Mouse (Mus musculus) midbrain, embryonic 14.5 days (tissue): ENCODE measurements around the gene Lce1j. TPM values are rescaled to one million over a fixed set of nuclear protein-coding genes. Genes with fewer than 3 reads are reported as not detected.
A peak's percentile ranks its signal among the peaks of the same experiment; 100 is the strongest.
"Not testable (repeated sequence)": the region's sequence is repeated elsewhere in the genome, so short reads cannot be mapped to it uniquely, and the experiment has no call there.

Source experiments
- ATAC-seq: fragments of 200-750 bp; cut with Nextera tagmentation; 2 replicates; pipeline ENCODE4 v1.8.0; 2017; ENCODE audit warnings: moderate number of reproducible peaks, moderate library complexity; ENCODE audit not compliant: low FRiP score, low TSS enrichment
- DNase-seq: peaks from one replicate; pipeline ENCODE4 v3.0.0-alpha.2; 2015
- H3K27ac ChIP-seq: fragments of 300-500 bp; sonication (generic); replicated peaks from 2 replicates; pipeline ENCODE4 v1.5.1; 2014; ENCODE audit warnings: mild to moderate bottlenecking, low read depth, low read length, moderate library complexity
- H3K27me3 ChIP-seq: fragments of 300-500 bp; sonication (generic); 2 replicates; pipeline ENCODE4 v1.6.1; 2014; ENCODE audit warnings: low read length, control low read depth, mixed read lengths; ENCODE audit not compliant: control insufficient read depth, insufficient read depth
- H3K36me3 ChIP-seq: fragments of 300-500 bp; sonication (generic); 2 replicates; pipeline ENCODE4 v1.6.1; 2014; ENCODE audit warnings: low read length, control low read depth; ENCODE audit not compliant: control insufficient read depth, insufficient read depth
- H3K4me1 ChIP-seq: fragments of 300-500 bp; sonication (generic); 2 replicates; pipeline ENCODE4 v1.6.1; 2014; ENCODE audit warnings: mild to moderate bottlenecking, antibody characterized with exemption, low read length, control low read depth; ENCODE audit not compliant: control insufficient read depth, insufficient read depth
- H3K4me2 ChIP-seq: fragments of 300-500 bp; sonication (generic); 2 replicates; pipeline ENCODE4 v1.6.1; 2014; ENCODE audit warnings: mild to moderate bottlenecking, low read length, moderate library complexity
- H3K4me3 ChIP-seq: fragments of 300-500 bp; sonication (generic); replicated peaks from 2 replicates; pipeline ENCODE4 v1.5.1; 2014; ENCODE audit warnings: low read depth, low read length
- H3K9ac ChIP-seq: fragments of 300-500 bp; sonication (generic); replicated peaks from 2 replicates; pipeline ENCODE4 v1.6.1; 2014; ENCODE audit warnings: mild to moderate bottlenecking, low read length, moderate library complexity
- H3K9me3 ChIP-seq: fragments of 300-500 bp; sonication (generic); 2 replicates; pipeline ENCODE4 v1.6.1; 2016; ENCODE audit warnings: low read length, control low read depth, mixed read lengths; ENCODE audit not compliant: control insufficient read depth
- WGBS: fragments of 180-500 bp; shearing (Covaris S2); extraction: QIAGEN DNeasy Blood & Tissue Kit; methylation state at CpG from one replicate; pipeline ENCODE4 v1.1.7; 2014; 5-methylcytosine and 5-hydroxymethylcytosine counted together
- polyA plus RNA-seq: library from polyadenylated mRNA; unstranded; fragments of >200 nt; fragmentation: Nextera tagmentation; extraction: Ambion mirVana; gene quantifications from 2 replicates; pipeline ENCODE4 v1.2.1, GENCODE M21; 2014

Lce1j gene
- polyA plus RNA-seq: not detected in 2 replicates

GRCm38 (mm10) chr3:92790414-92790813, at the start of gene Lce1j:
Lce1j (minus strand) TSS chr3:92790514.
- ATAC-seq (no peak), DNase-seq (no peak)
- Histone ChIP-seq H3K9ac (no peak within 1 kb of the TSS), H3K27ac (no peak within 1 kb of the TSS), H3K27me3 (no peaks in the 10 kb centered on the region), H3K4me2 (no peak within 1 kb of the TSS), H3K4me1 (no peaks in the 10 kb centered on the region), H3K36me3 (no peaks in the 10 kb centered on the region), H3K9me3 (no peaks in the 10 kb centered on the region), H3K4me3 (no peak within 1 kb of the TSS)
- WGBS: 94% methylated on average over 1 of the region's 1 CpGs

- Histone ChIP-seq H3K4me3 (no peak within 1 kb of the TSS), H3K27me3 (no peaks in the 10 kb centered on the region), H3K36me3 (no peaks in the 10 kb centered on the region), H3K4me2 (no peak within 1 kb of the TSS), H3K4me1 (no peaks in the 10 kb centered on the region), H3K27ac (no peak within 1 kb of the TSS), H3K9ac (no peak within 1 kb of the TSS), H3K9me3 (no peaks in the 10 kb centered on the region)
- WGBS: 60% methylated on average over 1 of the region's 1 CpGs
- no peak for ATAC-seq
- DNase-seq: no peak
Observed at GRCm38 (mm10) chr3:92827108-92827507, 36.8 kb upstream of the Lce1j start, which contains the start of gene Kprp. Kprp (minus strand) TSS chr3:92827247.

GRCm38 (mm10) chr3:92825808-92826207, 35.5 kb upstream of the Lce1j start:
- DNase-seq: no peak
- no peak for ATAC-seq

DNA sequence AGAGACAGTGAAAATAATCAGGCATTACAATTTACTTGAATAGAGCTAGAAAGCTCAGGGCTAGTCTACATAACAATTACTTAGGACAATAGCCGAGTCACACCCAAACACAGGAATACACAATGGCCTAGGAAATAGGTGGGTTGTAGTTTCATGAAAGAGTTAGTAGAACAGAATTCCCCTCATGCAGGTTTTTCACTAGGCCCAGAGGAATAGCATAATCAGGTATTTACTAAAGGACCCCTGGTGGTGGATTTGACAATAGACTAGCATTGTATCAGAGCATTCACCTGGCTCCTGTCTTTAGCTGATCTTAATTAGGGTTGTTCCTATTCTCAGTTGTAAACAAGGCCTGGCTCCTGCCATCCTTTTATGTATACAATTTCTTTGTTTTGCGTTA, 25.7 kb upstream of the Lce1j start:
- H3K27ac ChIP-seq, H3K4me3 ChIP-seq, H3K9ac ChIP-seq, H3K4me2 ChIP-seq, H3K36me3 ChIP-seq, H3K4me1 ChIP-seq, DNase-seq, H3K27me3 ChIP-seq, ATAC-seq, H3K9me3 ChIP-seq: not testable (repeated sequence)
- WGBS: 94% methylated on average over 2 of the region's 2 CpGs

More at GRCm38 (mm10) chr3:92825808-92826207, 35.5 kb upstream of the Lce1j start:
- Histone ChIP-seq H3K4me3 (no peak overlapping the region), H3K9ac (no peak overlapping the region), H3K9me3 (no peaks in the 10 kb centered on the region), H3K36me3 (no peaks in the 10 kb centered on the region), H3K27me3 (no peaks in the 10 kb centered on the region), H3K4me2 (no peak overlapping the region), H3K27ac (no peak overlapping the region), H3K4me1 (no peaks in the 10 kb centered on the region)
- 34% methylated on average over 1 of the region's 1 CpGs for WGBS

DNA sequence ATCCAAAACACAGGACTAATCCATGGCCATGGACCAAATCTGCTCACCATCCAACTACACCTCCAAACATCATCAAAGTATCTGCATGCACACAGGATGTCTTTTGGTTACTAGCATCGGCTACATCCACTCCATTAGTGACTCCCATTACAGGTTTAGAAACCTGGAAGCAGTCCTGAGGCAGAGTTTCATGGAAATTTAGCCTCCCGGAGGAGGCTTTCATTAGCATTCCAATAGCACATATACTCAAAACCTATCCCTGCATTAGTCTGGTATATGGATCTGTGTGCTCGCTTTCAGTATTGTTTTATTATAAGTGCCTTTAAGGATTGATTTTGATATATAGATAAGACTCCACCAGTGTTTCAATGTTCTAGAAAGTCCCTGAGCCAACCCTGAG, 25.3 kb upstream of the Lce1j start:
- Histone ChIP-seq H3K4me1 (no peaks in the 10 kb centered on the region), H3K9ac (no peak overlapping the region), H3K27me3 (no peaks in the 10 kb centered on the region), H3K27ac (no peak overlapping the region), H3K9me3 (no peaks in the 10 kb centered on the region), H3K4me2 (no peak overlapping the region), H3K36me3 (no peaks in the 10 kb centered on the region), H3K4me3 (no peak overlapping the region)
- WGBS: 90% methylated on average over 3 of the region's 3 CpGs
- no peak for ATAC-seq
- DNase-seq: no peak

- Histone ChIP-seq H3K4me1 (no peaks in the 10 kb centered on the region), H3K27ac (no peak within 1 kb of the TSS), H3K36me3 (no peaks in the 10 kb centered on the region), H3K9me3 (no peaks in the 10 kb centered on the region), H3K4me3 (no peak within 1 kb of the TSS), H3K4me2 (no peak within 1 kb of the TSS), H3K27me3 (no peaks in the 10 kb centered on the region), H3K9ac (no peak within 1 kb of the TSS)
- no peak for DNase-seq
- ATAC-seq: no peak
Observed at GRCm38 (mm10) chr3:92807791-92808190, 17.5 kb upstream of the Lce1j start, which contains the start of gene Lce1k. Lce1k (minus strand) TSS chr3:92807891.

DNA sequence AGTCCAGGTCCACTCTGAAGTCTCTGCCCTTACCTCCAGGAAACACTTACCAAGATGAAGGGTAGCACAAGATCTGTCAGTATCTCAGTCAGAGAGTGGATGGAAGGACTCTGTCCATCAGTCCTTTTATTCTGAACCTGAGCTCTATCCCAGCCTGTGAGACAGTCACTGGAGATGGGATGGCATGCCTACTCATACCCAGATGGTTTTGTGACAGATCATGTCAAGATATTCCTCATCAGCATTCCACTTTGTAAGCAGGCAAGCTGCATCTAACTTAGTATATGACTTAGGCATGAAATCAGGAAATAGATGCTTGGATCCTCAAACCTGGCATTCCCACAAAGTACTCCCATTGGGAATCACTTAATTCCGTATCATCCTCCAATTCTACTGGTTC, 11.5 kb downstream of the Lce1j start, which contains the start of gene Lce1i:
Gene Lce1i, minus strand, starts transcription at position 101 of the 400 bp plus-strand sequence.
- Histone ChIP-seq H3K4me2 (no peak within 1 kb of the TSS), H3K4me3 (no peak within 1 kb of the TSS), H3K4me1 (no peaks in the 10 kb centered on the region), H3K9me3 (no peaks in the 10 kb centered on the region), H3K36me3 (no peaks in the 10 kb centered on the region), H3K27ac (no peak within 1 kb of the TSS), H3K9ac (no peak within 1 kb of the TSS), H3K27me3 (no peaks in the 10 kb centered on the region)
- DNase-seq (no peak), ATAC-seq (no peak)
- WGBS: 77% methylated on average over 1 of the region's 1 CpGs

- Histone ChIP-seq H3K27ac (no peak overlapping the region), H3K4me2 (no peak overlapping the region), H3K4me1 (no peaks in the 10 kb centered on the region), H3K9me3 (no peaks in the 10 kb centered on the region), H3K27me3 (no peaks in the 10 kb centered on the region), H3K9ac (no peak overlapping the region), H3K36me3 (no peaks in the 10 kb centered on the region), H3K4me3 (no peak overlapping the region)
- WGBS: 21% methylated on average over 3 of the region's 3 CpGs
- DNase-seq (peak; percentile 33), ATAC-seq (no peak)
Observed at GRCm38 (mm10) chr3:92771573-92771972, 18.7 kb downstream of the Lce1j start.

GRCm38 (mm10) chr3:92764965-92765364, 25.3 kb downstream of the Lce1j start, which contains the start of gene Lce1h:
Lce1h (minus strand) TSS chr3:92765065.
- no peaks in the 10 kb centered on the region for H3K9me3 ChIP-seq
- no peak within 1 kb of the TSS for H3K9ac ChIP-seq
- no peak within 1 kb of the TSS for H3K4me3 ChIP-seq
- no peaks in the 10 kb centered on the region for H3K4me1 ChIP-seq
- DNase-seq (no peak), ATAC-seq (no peak)
- 100% methylated on average over 1 of the region's 1 CpGs for WGBS
- H3K27me3 ChIP-seq: no peaks in the 10 kb centered on the region
- no peaks in the 10 kb centered on the region for H3K36me3 ChIP-seq
- no peak within 1 kb of the TSS for H3K27ac ChIP-seq
- H3K4me2 ChIP-seq: no peak within 1 kb of the TSS
